Mouse (Mus musculus) embryo, embryonic 11.5 days (tissue): ENCODE results near the gene Twistnb.

Experiments used
- DNase-seq: peaks from one replicate; pipeline ENCODE4 v3.0.0-alpha.2; 2012; ENCODE audit warnings: low read depth, low spot score

The Twistnb gene

DNA sequence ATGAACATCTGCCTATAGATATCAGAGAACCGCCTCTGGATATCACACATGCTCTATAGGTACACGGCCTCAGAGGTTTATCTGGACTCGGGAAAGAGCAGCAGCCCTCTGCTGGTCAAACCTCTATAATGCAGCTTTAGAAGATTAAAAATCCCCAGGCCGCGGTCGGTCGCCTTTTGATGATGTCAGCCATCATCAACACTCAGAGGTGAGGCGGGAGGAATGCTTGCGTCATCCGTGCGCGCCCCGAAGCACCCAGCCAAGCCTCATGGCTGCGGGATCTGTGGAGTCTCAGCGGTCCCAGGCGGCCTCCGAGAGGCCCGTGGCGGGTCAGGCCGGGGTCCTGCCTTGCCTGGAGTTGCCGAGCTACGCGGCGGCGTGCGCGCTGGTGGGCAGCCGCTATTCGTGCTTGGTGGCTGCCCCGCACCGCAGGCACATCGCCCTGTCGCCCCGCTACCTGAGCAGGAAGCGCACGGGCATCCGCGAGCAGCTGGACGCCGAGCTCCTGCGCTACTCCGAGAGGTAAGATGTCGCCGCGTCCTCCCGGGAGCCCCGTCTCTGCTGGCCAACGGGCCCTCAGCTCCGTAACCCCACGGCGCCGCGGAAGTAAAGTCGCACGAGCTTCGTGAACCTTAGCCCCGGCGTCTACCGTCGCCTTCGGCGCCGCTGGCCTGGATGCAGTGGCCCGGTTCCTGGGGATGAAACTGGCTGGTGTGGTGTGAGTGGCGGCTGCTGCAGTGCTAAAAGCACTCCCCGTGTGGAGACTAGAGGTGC is at the start of gene Twistnb:
TSS of gene Twistnb (plus strand) at position 249 of the 774 bp plus-strand sequence.
- DNase-seq, result peak; percentile 99

DNA sequence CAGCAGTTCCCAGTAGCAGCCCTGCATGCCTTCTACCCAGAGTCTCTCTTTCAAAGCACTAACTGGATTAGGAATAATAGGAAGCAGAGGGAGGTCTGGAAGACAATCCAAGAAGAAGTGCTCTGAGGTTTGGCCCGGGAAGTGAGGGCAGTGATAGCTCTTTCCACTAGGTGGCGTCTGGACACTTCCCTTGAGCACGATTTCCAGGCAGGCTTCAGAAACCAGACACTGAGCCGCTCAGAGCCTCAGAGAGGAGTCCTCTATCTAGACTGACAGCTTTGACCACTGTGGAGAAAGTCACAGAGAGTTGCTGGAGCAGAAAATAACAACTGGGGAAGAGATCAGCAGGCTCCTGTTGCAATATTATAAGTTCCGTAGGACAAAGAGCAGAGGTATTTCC is 40.6 kb upstream of the Twistnb start:
- peak; percentile 64 for DNase-seq

DNA sequence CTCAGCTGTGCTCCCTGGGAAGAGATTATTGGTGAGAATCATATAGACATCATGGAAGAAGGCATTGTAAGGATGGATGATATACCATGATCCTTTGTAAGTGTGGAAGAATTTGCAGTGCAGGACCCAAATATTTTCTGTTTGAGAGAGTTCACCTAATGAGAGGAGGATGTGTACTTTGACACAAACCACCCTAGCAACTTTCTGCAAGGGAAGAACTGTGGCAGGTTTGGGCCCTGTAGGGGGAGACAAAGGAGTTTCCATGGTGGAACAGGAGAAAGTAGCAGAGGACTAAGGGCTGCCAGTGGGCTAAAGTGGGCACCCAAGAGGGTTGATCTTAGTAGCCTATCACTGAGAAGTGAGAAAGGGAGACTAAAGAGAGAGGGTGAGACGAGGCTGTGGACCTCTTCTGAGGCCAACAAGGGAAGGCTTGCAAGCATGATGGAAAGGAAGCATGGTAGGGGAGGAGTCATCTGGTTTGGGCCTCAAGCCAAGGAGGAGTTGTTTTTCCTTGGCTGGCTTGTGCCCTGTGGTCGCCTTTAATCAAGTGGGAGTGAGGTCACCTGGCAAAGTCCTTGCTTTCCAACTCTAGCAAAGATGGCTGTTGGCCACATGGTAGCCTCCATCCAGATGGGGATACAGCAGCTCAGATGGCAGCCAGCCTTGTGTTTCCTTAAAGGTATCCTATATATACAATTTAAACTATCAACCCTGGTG is 38.4 kb upstream of the Twistnb start:
- no peak for DNase-seq

DNA sequence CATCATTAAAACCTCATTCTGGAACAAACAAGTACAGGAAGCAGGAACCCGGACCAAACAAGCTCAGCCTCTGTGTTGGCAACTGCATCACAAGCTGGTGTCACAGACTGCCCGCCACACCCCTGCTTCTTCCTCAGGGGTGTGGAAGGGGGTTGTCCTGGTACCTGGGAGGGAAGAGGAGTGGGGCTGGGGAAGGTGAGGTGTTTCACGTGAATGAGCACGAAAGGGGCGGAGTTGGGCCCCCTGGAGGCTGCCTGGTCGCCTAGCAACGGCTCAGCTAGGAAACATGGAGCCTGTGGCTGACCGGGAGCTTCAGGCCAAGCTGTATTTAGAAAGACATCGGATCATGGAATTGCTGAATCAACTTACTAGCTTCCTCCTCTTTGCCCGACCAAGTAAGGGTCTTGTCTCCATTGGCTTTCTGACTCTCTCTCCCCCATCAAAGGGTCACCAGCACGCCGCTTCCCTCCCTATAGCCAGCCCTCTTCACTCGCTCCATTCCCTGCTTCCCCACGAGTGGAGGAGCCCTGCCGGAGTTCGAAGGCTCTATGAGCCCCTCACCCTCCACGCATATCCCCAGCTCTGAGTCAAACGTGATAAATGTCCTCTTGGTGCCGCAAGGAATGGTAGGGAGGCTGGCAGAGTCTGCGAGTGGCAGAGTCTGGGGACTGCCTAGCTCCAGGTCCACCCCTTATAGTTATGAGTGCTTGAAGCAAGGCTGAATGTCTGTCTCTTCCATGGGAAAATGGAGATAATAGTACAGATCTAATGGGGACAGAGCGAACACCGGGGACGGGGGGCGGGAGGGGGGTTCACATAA is 34.4 kb upstream of the Twistnb start, which contains the start of gene Efcab10:
TSS of gene Efcab10 (plus strand) at position 51 of the 820 bp plus-strand sequence.
- DNase-seq, result peak; percentile 20

DNA sequence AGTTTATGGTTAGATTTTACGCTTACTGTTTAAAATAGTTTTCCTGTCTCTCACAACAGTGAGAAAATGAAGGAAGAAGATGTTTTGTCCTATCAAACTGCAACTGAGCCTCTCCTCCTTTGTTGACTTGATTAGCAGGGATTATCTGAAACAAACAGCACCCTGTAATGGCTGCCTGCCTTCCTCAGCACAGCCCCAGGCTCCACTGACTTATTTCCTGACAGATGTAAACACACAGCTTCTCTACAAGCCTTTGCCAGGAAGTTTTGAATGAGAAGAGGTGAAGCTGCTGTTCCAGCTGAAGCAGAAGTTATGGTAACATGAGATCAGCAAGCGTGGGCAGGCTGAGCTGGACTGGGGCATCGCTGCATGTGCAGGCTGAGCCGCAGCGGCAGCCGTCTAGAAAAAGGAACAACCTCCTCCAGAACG is 26.2 kb upstream of the Twistnb start:
- no peak for DNase-seq

DNA sequence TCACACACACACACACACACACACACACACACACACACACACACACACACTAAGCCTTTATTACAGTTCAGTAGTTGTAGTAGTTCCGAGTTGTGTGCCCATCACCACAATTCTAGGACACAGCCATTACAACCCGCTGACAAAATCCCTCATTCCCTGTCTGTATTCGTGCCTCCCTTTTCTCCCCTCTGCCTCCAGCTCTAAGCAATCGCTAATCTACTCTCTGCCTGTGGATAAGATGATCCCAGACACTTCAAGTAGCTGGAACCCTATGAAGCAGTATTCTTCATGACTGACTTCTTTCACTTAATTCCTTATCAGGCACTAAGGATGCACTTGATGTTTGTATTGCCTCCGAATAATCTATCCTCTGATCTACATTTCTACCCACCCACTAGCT is 24.4 kb upstream of the Twistnb start:
- no peak for DNase-seq

DNA sequence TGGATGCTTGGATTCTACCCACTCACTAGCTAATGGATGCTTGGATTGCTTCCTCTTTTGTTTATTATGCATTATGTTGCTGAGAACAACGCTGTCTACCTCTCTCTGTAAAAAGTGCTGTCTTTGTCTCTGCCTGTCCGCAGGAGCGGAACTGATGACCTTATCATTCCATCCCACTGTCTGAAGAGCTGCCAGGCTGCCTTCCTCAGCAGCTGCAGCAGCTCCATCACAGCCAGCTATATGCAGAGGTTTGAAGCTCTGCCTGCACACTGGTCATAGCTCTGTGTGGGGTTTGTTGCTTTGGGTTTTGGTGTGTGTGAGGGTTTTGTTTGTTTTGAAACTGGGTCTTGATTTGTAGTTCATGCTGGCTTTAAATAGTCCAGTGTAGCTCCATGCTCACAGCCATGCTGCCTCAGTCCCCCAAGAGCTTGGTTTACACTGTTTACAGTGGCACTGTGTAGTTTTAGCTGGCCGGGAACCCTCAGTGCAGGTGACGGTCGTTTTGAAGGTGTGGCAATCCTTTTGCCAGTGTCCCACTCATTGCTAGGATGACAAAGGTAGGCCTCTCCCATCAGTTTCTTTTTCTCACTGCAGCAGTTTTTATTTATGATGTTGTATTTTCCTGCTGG is 23.9 kb upstream of the Twistnb start:
- DNase-seq, result no peak

DNA sequence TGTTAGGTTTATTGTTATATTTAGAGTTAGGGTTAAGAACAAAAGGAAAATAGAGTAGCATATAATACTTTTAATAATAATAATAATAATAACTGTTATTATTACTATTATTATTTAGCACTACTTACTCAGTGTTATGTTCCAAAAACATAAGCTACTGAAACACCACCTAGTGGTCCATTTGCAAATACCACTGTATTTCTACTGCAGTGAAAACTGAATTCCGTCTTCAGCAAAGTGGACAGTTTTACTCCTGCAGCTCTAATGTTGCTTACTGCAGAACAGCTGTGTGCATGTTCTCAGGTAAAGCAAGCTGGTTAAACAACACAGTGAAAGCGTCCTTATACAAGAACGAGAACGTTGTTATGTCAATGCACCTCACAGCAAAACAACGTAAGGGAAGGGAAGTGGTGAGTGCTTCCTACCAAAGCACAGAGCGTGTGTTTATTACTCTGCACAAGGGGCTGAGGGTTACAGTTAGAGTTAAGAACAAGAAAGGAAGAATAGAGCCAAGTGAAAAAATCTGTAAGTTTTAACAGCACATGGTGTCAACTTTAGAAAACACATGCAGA is 17.8 kb upstream of the Twistnb start:
- DNase-seq, result no peak

DNA sequence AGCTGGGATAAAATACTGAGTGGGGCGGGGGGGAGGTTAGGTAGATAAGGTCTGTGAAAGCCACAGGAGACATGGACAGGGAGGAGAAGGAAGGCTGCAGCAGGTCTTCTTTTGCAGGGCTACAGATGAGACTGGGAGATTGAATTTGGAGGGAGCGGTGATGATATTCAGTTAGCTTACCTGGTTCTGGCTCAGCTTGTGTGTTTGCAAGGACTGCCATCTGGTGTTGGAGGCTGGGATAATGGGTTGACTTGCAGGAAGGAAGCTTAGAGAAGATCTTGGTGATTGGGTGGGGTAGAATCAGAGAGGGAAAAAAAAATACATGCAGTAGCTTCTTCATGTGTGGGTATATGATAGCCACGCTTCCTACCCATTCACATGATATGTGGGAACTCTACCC is 5.1 kb upstream of the Twistnb start:
- no peak for DNase-seq

DNA sequence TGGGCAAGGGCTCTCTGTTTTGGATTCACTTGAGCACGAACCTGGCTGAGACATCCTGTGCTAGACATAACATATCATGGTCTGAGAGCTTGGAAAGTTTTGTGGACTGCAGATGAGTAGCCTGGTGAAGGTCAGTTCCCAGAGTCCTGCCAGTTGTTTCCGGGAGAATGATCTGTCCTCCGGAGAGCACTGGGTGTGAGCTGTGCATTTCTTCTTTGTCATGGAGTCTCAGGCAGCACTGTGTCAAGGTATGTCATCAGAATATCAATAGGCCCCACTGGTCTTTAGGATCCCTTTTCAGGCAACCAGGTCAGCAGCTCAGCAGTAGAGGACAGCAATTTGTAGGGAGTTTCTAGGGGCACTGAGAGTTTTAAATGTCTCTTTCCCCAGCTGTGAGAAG is 2.1 kb upstream of the Twistnb start:
- no peak for DNase-seq

DNA sequence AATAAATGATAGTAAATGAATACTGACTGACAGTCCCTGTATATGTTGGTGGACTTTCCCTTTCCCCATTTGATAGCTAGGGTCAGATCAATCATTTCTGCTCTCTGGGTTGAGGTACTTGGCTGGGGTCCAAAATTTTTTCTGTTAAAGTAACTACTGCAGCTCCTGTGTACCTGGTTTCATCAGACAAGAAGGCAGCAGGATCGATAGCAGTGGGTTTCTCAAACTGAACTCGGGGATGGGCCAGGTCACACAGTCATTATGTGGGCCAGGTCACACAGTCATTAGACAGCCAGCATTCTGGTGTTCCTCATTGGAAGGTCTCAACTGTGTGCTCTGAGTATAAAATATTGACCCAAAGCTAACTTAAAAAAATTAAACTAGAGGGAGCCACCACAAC is 1.7 kb upstream of the Twistnb start:
- no peak for DNase-seq

DNA sequence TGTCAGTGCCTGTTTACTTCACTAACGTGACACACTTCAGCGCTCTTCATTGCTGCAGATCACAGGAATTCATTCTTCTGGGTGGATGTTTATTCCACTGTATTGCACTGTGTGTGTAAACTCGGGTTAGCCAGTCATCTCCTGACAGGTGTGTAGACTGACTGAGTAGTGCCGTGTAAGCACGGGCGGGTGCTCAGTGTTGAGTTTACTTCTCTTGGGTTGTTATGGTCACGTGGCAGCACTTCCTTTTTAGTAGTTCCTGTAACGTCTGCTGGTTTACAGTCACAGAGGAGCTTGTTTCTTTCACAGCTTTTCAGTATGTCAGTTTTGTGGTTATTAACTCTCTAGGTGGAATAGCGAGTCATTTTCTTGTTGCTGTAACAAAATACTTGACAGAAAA is 4.4 kb downstream of the Twistnb start:
- DNase-seq, result no peak

DNA sequence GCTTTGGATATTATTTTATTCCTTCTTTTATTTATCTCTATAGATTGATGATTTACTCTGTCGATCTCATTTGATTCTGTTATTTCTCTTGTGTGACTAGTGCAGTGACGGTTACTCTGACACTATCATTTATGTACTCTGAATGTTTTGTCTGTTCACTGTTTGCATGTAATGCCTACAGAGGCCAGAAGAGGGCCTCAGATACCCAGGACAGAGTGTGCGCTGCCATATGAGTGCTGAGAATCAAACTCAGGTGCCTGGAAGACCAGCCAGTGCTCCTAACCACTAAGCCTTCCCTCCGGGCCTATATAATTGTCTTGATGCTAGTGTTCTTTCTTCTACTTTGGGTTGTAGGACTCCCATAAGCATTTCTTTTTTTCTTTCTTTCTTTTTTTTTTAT is 5.3 kb downstream of the Twistnb start:
- no peak for DNase-seq

DNA sequence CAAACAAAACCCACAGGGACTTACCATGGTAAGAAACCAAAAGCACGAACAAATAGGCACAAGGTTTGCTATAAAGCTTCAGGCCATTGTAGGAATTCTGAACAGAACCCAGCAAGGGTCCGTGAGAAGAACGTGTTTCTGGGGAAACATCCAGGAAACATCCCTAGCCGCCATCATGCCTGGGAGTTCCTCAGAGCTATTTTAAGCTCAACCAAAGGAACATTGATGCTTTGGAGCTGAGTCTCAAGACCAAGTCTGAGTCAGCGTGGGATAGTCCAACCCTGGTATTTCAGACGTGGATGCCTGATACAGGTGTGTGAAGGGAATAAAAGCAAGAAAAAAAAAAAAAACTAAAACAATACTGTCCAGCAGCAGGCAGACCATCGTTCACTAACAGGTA is 26.0 kb downstream of the Twistnb start:
- no peak for DNase-seq

DNA sequence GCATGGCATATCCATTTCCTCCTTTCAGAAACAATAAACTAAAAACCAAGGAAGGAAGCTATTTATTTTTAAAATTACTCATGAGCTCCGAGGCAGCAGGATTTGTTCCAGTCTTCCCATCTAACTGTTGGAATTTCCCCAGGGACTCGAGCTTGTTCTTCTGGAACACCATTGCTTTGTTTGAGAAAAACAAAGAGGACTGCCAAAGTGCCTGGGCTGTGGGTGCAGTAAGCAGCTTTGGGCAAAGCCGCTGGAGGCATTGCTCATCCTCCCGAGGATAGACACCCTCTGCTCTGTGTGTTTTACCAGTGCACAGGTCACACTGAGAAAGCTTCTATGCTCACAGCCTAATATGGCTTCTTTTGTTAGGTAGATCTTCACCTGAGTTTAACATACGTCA is 26.8 kb downstream of the Twistnb start:
- no peak for DNase-seq

DNA sequence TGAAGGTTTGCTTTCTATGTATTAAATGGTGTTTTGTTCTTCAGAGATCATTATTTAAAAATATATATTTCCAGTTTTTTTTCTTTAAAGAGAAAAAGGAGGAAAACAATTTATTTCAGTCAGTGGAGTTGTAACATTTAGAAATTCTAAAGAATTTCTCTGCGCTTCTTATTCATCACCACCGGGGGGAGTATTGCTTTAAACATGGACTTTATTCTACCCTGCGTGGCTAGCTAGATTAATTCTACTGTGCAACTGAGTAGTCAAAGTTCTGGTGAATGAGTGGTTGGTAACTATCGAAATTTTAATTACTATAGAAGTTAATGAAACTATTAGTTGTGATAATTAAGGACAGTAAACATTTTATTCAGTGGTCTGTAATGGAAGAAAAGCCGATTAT is 51.5 kb downstream of the Twistnb start:
- DNase-seq, result peak; percentile 22

DNA sequence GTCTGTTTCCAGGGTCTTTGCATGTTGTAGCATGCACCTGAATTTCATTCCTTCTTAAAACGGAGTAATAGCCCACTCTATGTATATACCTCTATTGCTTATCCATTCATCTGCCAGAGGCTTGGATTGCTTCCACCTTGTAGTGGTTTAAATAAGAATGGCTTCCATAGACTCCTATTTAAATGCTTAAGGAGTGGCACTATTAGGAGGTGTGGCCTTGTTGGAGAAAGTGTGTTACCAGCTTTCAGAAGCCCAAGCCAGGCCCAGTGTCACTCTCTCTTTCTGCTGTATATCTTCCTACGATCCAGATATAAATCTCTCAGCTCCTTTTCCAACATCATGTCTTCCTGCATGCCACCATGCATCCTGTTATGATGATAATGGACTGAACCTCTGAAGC is 53.5 kb downstream of the Twistnb start:
- DNase-seq, result no peak
